Mouse (Mus musculus): ENCODE results near the gene Bcl11a.

Gene Bcl11a

DNA sequence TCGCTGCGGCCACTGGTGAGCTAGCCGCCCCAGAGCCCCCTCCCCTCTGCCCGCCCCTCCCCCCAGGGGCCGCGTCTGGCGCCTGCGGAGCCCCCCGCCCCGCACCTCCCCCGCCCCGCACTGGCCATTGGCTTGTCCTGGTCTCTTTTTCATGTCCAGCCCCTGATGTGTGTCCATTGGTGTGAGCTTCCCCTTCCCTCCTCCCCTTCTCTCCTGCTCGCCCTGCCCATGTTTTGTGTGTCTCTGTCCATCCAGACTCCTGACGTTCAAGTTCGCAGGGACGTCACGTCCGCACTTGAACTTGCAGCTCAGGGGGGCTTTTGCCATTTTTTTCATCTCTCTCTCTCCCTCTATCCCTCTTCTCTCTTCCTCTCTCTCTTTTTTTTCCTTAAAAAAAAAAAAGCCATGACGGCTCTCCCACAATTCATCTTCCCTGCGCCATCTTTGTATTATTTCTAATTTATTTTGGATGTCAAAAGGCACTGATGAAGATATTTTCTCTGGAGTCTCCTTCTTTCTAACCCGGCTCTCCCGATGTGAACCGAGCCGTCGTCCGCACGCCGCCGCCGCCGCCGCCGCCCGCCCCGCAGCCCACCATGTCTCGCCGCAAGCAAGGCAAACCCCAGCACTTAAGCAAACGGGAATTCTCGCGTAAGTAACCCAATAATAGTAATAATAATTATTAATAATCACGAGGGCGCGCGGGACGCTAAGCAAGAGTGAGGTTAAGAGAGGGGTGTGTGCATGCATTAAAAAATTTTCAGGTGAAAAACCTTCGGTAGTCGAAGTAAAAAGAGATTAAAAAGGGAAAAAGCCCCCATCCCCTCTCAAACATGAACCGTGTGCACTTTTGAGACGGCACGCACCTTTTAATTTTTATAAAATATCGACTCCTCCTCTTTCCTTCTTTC is at the start of gene Bcl11a:
TSS of gene Bcl11a (plus strand) at position 262 of the 911 bp plus-strand sequence.
- peak; percentile 56 to 74 for DNase-seq (ENCODE audit: low spot score in 2 of 2)

DNA sequence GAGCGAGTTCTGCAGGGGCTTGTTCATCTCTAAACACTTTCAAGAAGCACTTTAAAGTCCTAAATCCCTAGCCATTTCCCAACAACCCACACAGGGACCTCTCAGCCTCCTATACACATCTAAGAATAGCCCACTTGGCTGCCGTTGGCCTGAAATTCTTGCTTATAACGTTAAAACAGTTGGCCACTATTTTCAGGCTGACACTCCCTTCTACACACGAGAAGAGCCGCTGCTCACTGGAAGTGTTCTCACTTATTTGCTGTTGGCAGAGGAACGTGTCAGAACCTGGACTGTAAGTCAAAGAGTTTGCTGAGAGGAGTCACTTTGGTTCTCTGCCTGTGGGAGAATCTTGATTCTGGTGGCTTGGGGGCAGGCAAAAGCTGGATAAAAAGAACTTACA is 33.8 kb upstream of the Bcl11a start:
- no peak for DNase-seq (ENCODE audit: low spot score in 2 of 2)

DNA sequence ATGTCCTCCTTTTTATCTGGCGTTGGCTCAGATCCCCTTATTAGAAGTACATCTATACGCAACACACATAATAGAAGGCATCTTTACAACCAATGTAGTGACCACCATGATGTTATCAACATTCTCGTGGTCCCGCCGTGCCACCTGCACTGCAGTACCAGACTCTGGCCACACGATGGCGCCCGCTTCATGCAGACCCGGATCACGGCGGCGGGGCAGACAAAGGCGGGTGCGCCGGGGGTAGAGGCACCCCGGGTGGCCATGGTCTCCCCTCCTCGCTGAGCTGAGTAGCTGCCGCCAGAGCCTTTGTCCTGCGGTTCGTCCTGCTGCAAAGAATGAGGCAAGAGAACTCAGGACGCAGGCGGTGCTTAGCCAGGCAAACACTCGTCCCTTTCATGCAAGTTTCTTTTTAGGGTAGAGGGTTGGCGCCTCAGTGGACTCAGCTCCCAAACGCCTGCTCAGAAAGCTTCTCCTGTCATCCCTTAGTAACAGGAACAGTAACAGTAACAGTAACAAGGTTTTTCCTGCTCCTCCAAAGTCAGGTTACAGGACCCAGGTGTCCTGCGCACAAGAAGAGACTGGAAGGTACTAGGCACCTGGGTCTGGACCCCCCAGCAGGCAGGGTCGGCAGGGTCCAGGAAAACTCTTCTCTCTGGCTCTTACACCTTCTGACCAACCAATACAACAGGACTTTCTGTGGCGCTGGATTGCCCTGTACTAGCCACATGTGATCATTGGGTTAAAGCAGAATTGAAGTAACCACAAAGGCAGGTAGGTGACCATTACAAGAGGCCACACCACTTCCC is 28.4 kb upstream of the Bcl11a start:
- DNase-seq (ENCODE audit: low spot score in 2 of 2), result peak; percentile 78 to 94

DNA sequence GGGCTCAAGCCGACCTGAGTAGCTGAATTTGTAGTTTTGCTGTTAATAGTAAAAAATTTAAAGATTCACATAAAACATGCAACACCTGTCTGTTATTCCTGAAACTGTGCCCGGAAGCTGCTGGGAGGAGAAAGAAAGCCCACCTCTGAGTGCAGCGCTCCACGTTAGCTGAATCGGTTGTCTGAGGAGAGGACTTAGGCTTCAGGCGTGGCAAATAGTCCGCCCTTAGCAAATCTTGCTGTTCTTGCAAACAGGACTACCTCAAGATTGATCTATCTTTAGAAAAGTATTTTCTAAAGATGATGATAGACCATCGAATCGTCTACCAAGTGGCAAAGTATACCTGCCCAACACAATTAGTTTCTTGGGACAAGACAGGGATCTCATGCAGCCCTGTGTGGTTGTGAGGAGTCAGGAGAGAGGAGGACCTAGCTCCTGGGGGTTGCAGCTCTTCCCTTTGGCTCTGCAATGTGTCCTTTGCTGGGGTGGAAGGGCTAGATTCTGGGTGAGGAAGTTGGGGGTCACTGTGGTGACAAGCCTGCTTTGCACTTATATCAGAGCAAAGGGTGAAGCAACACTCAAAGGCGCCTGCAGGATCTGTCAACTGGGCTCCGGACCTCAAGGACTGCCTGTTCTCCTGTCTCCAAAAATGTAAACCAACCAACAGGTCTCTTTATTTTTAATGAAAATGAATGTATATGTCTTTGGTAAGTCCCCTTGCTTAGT is 27.7 kb upstream of the Bcl11a start:
- no peak for DNase-seq (ENCODE audit: low spot score in 2 of 2)

DNA sequence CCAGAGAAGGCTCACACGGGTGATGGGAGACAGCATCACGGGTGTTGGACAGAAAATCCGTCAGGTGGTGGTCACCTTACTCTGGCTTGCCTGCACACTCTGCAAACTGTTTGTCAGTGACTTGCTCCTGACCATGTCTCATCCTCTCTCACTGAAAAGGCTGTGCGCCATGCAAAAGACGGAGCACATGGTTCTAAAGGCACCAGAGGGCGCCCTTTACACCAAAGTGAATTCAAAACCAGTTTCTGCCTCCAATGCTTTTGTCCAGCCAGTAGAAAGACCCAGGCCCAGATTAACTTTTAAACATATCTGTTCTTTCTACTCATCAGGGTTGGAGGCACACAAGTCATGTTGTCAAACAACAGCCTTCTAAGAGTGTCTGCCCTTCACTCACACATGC is 25.0 kb upstream of the Bcl11a start:
- DNase-seq (ENCODE audit: low spot score in 2 of 2), result no peak

DNA sequence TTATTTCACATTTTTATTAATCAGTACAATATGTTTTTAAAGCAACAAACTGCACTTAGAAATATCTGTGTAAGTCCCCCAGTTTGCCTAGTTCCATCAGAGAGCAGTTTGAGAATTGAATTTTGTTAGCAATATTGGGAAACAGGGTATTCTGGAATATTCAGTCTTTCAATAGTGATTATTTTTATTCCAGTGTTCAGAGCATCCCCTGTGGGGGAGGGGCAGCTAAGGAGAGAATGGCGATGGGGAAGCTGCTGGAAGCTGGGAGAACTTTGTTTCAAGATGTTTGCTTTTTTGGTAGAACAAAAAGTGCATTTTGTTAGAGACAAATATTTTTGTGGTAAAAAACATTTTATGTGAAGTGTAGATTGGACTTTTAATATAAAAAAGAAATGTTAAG is 18.7 kb upstream of the Bcl11a start:
- no peak for DNase-seq (ENCODE audit: low spot score in 2 of 2)

DNA sequence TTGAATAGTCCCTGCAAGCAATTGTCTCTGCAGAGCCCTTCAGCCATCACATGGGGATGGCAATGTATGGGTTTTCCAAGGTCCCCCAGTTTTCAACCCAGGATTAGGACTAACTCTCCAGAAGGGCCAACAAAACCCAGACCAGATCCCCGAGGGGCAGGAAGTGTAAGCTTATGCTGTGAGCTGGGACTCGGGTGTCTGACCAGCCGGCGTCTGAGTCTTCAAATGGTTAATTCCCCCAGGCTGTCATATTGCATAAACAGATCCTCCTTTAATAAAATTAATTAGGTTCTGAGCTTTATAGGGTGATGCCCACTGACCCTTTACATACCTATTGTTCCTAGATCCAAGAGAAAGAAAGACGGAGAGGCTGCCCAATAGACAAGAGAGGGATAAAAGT is 17.4 kb upstream of the Bcl11a start:
- DNase-seq (ENCODE audit: low spot score in 2 of 2), result no peak

DNA sequence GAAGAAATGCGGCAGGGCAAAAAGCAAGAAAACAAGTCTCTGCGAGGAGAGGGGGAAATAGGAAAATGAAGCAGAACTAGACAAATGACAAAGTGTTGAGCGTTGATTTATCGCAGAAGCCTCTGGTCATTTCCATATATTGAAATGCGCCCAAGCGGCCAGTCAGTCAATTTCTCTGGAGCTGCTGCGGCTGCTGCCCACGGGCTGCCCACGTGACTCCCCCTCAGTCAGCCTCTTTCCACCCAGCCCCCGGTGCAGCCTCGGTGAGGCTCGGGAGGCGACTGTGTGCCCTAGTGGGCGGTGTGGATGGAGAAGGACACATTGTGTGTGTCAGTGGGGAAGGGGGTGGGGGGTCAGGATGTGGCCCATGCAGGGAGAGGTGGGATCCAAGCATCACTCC is 16.0 kb upstream of the Bcl11a start:
- DNase-seq (ENCODE audit: low spot score in 2 of 2), result no peak

DNA sequence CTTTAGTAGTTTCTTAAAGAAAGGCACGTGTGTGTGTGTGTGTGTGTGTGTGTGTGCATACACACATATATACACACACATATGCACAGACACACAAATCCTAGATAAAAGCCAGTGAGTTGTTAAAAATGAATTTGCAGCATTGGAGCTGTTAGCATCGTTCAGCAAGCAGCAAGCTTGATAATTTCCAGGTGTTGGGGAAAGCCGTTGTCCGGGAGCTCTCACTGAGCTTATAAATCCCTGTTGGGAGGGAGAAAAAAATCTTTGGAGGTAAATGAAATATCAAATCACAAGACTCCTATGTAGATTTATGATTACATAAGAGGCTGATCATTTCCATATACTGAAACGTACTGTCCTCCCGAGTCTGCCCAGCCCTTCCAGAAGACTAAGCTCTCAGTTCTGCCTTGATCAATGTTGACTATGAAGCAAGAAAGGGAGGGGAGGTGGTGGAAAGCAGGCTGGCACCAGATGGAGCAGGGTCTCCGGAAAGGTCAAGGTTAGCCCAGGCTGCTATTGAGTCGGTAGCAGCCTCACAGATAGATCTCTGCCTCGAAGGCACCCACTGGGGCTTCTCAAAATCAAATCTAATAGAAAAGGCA is 15.3 kb upstream of the Bcl11a start:
- DNase-seq (ENCODE audit: low spot score in 2 of 2), result no peak

DNA sequence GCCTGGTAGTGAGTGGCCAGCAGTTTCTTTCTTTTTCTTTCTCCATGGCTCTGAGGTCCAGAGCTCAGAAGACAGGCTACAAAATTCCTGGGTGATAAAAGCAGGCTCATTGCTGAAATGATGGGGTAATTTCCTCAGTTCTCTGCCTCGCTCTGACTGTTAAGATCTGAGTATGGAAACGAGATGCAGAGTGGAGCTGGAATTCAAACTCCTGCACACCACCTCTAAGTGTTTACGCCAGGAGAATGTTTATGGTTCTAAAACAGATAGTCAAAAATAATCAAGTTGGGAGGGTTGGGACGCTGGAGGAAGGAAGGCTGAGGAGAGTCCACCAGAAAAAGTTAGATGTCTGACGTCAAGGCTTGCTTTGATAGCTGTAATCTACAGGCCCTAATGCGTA is 13.6 kb upstream of the Bcl11a start:
- no peak for DNase-seq (ENCODE audit: low spot score in 2 of 2)

DNA sequence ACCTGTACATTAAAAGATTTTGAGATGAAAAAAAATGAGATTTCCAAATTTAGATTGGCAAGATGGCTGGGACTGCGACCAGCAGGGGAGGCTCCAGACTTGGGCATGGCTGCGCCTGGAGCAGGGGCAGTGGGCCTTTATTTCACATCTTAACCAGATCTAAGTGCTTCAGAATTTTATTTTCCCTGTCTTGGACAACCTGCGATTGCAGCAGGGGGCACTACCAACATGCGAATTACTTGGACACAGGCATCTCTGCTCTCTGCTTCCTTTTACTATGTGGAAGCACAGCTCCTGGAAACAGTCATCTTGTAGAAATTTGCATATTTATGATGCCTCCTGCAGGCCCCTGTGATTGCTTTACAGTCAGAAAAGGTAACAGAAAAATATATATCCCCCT is 12.5 kb upstream of the Bcl11a start:
- DNase-seq (ENCODE audit: low spot score in 2 of 2), result no peak

DNA sequence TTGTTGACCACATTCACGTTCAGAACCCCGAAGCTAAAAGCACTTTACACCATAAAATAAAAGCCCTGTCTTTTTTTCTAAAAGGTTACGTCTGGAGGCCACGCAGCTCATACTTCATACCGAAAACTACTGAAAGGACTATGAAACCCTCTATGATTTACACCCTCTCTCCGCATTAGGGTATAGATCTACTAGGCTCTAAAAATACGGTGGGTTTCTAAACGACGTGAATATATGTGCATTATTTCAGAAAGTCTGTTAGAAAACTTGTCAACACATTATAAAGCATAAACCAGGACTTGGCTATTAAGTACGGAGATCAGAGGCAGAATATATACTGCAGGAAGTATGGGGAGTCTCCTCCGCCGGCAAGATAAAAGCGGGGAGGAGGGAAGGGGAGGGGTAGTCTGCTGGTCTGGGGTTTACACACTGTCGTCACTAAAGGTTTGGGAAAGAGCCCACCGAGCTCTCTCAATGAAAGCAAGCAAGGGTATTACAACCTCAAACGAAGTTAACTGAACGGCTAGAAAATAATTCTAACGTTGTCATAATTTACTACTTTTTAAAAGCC is 3.8 kb upstream of the Bcl11a start:
- no peak for DNase-seq (ENCODE audit: low spot score in 2 of 2)

DNA sequence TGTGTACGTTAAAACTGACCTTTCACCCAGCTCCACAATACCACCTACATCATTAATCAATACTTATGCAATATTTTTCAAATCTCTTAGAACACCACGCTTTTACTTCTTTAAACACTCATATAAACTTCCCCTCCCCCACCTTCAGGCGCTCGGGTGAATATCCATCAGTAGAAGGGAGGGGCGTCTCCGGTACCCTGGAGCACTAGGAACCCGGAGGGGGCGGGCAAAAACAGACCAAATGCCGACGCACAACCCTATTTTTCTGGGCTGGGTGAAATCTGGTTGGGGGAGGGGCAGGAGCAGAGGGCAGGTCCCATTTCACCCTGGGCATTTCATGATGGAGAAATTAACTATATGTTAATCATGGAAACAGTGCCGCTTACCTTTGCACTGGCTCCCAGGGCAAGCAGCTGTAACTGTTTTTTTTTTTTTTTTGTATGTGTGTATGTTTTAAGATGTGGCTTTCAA is 3.2 kb upstream of the Bcl11a start, which contains the start of gene A830031A19Rik:
TSS of gene A830031A19Rik (minus strand) at position 421 of the 471 bp plus-strand sequence.
- DNase-seq (ENCODE audit: low spot score in 2 of 2), result peak in 1 of 2 experiments; percentile 61

DNA sequence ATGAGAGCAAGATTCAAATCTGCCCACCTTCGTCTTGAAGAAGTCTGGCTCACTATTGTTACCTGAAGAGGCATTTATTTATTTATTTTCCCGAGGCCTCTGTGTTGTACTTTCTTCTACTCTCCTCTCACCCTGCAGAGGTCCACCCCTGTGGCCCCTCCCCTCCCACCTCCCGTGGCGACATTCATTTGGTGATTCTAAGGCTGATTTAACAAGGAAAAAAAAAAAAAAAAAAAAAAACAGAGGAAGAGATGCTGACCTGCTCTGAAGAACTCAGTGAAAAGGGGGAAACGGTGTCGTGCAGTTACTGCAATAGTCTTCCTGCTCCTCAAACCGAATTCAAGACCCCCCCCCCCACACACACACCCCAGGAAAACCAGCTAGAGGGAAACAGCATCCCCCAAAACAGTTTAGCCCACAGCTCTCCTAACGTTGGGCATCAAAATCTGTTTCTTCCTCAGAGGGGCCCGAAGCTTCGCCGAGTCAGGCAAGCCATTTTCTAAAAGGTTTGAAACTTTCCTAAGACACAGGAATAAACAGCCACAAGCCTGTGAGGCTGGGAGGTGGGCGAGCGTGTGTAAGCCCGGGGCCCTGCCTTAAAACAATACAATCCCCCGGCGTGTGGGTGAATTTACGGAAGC is 2.2 kb upstream of the Bcl11a start:
- DNase-seq (ENCODE audit: low spot score in 2 of 2), result no peak

DNA sequence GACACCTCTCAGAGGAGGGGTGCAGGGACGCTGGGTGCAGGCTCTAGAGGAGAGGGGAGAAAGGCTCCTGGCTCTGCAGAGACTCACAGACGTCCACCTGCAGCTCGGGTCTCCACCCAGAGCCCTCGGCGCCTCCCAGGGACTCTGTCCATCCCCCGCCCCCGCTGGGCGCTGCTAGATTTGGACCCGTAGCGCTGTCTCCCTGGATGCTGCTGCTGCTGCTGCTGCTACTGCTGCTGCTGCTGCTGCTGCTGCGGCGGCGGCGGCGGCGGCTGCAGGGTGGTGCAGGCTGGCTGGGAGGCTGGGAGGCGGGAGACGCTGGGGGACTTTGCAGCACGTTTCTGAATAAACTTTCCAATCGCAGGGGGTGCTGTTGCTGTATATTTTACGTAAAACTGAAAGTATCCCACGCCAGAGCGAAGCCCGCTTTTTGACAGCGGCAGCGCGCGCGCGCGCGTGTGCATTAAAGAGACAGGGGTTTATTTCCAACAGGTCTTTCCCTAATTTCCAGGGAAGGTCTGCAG is 1.7 kb upstream of the Bcl11a start:
- DNase-seq (ENCODE audit: low spot score in 2 of 2), result peak; percentile 81 to 88

DNA sequence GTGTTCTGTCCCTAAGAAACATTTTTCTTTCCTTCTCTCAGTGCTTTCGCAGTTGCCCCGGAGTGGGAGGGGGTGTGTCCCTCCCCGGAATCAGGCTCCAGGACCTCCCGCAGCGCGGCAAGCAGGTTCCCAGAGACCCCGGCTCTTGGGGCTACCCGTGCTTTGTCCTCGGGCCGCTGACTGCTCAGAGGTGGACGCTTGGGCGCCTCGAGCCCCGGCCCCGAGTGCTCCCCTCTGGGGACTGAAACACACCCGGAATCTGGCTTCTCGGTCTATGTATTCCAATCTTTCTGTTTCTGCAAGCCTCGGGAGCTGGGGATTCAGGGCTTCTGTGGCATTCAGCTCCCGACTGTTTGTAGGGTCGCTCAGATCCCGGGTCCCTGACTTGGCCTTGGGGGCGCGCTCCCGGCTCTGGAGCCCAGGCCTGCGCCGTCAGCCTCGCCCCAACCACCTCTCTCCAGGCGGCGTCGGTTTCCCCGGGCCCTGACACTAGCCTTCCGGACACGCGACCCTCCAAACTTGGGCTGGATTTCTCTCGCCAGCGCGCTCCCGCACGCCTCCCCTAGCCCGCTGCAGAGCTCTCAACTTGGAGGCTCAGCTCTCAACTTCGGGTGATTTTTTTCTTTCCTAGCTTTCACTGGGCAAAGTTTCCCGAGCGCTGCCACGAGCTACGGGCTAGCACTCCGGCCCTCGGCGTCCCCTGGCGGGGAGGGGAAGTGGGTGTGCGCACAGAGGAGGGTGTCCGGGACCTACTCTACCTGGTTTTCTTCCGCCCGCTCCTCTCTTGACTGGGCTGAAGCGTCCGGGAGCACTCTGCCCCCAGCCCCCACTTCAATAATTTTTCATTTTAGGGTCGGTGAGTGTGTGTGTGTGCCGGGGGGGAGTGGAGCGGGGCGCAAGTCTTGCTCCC is 780 bp upstream of the Bcl11a start:
- DNase-seq (ENCODE audit: low spot score in 2 of 2), result peak; percentile 77 to 90

DNA sequence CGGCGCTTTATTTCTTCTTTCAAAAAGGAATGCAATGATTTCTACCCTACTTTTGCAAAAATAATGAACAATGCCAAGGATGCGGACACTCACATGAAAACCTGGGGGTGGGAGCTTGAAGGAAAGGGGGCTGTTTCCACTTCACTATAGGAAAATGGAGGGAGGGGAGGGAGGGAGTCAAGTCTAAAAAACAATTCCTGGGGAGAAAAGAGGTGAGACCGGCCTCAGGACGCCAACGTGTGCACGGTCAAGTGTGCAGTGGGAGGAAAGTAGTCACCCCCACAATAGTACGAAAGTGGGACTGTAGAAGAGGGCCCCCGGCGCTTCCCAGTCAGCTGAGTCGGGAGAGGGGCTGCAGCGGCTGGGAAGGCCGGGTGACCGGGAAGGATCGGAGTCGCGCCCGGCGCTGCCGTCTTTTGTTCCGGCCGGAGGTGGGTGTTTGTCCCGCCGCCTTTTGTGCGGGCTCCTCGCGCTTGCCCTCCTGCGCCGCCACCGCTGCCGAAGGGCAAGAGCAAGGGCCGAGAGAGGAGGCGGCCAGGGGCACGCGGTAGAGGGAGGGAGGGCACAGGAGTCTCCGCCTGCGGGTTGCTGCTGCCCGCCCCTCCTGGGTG is 955 bp downstream of the Bcl11a start:
- DNase-seq (ENCODE audit: low spot score in 2 of 2), result peak; percentile 67 to 85

DNA sequence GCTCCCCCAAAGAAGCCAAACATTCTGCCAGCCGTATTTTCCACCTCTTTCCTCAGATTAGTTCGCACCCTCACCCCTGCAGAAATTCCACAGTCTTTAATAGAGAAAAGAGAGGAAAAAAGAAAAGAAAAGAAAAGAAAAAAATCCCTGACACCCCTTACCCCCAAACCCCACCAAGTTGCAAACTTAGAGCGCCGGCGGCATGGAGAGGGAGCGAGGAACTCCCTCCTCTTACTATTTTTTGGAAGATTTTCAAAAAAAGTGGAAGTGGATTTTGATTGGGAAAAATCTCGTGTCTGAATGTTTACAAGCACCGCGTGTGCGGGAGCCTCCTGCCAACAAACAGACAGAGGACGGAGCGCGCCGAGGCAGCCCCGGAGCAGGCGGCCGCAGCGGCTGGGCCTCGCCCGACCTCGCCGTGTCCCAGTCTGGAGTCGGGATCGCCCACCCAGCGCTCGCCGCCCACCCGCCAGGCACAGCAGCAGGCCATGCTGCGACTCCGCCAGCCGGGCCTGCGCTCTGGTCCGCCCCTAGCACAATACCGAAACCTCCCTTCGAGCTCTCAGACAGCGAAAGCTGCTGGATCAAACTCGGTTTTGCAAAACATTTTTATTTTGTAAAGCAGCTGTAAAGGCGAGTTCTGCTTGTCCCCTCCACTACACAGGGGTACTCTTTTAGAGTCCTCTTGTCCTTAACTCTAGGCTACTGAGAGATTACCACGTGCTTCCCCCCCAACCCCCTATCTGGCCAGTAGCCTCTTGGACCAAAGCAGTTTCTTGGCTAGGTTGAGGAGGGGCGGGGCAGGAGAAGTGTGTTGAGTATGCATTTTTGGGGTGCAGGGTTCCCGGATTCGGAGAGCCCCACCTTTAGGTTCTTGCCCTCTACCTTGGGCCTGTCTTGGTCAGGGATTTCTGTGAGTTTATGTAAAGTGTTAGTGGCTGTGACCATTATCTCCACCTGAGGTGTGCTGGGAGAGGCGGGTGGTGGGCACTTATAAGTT is 1.8 kb downstream of the Bcl11a start:
- DNase-seq (ENCODE audit: low spot score in 2 of 2), result peak; percentile 54 to 84

Measured in spleen, postnatal 4 days (tissue).